Mouse (Mus musculus): ENCODE measurements around the gene Gpsm1. TPM values are rescaled to one million over a fixed set of nuclear protein-coding genes. Genes with fewer than 3 reads are reported as not detected.

Gpsm1 gene
- total RNA-seq, 1 experiment = 13.9 TPM

GRCm38 (mm10) chr2:26387713-26388112, 72.4 kb downstream of the Gpsm1 start:
- Histone ChIP-seq H3K4me3 (ENCODE audit: insufficient read depth in 1 of 2, low read depth in 1 of 2, low read length in 2 of 2, poor library complexity in 1 of 2, severe bottlenecking in 1 of 2) (no peak overlapping the region), H3K9ac (ENCODE audit: insufficient read depth, low read depth, low read length, poor library complexity, severe bottlenecking) (no peak overlapping the region), H3K36me3 (ENCODE audit: control insufficient read depth, insufficient read depth, low read length, poor library complexity, severe bottlenecking) (peaks cover 60% of the 10 kb centered on the region), H3K27ac (ENCODE audit: insufficient read depth, low read depth, low read length, poor library complexity, severe bottlenecking) (no peak overlapping the region), H3K9me3 (ENCODE audit: control insufficient read depth, insufficient read depth, low read depth, low read length) (no peaks in the 10 kb centered on the region), H3K4me1 (ENCODE audit: control insufficient read depth in 2 of 2, insufficient read depth in 2 of 2, low read length in 2 of 2, poor library complexity in 1 of 2) (no peaks in the 10 kb centered on the region)
- in situ Hi-C loops (cut with MboI; ENCODE audit: low sequenced_read_pairs in 2 of 2, unreplicated experiment in 2 of 2) = no loop called here
- no peak for TF ChIP-seq MAFK (IDR thresholded peaks at IDR 0.05; ENCODE audit: insufficient read depth, low read depth, low read length)
- TF ChIP-seq ZNF384 (IDR thresholded peaks at IDR 0.05; ENCODE audit: low read depth, low read length) = no peak
- TF ChIP-seq ZC3H11A (IDR thresholded peaks at IDR 0.05; ENCODE audit: borderline replicate concordance, low read depth, low read length) = no peak
- TF ChIP-seq HCFC1 (IDR thresholded peaks at IDR 0.05; ENCODE audit: borderline replicate concordance, insufficient read depth, low read length) = no peak
- TF ChIP-seq CHD2 (IDR thresholded peaks at IDR 0.05; ENCODE audit: low read depth, low read length) = no peak
- DNase-seq (ENCODE audit: low read depth, low spot score) = no peak

DNA sequence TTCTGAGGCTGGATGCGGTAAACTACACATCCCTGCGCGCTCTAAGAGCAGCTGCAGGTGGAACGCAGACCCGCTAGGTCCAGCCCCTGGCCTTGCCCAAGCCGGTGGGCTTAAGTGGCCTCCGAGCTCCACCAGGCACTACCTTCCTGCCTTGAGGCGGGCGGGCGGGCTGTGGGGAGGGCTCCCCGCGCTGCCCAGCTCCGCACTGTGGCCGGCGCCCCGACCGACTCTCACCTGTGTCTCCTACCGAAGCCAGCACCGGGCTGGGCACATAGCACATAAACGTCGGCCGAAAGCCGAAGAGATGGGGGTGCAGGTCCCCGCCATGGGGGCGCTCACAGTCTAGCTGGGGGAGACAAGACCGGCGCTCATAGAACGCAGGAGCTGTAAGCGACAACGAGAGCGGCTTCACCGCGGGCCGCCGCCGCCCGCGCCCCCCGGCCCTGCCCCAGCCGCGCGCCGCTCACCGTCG, 73.4 kb downstream of the Gpsm1 start:
- peaks cover 60% of the 10 kb centered on the region for H3K36me3 ChIP-seq (ENCODE audit: control insufficient read depth, insufficient read depth, low read length, poor library complexity, severe bottlenecking)
- no peak for DNase-seq (ENCODE audit: low read depth, low spot score)
- TF ChIP-seq ZC3H11A (IDR thresholded peaks at IDR 0.05; ENCODE audit: borderline replicate concordance, low read depth, low read length) (no peak), HCFC1 (IDR thresholded peaks at IDR 0.05; ENCODE audit: borderline replicate concordance, insufficient read depth, low read length) (no peak)

GRCm38 (mm10) chr2:26389154-26389690, 73.9 kb downstream of the Gpsm1 start, which contains the start of the genes Entr1 and Pmpca:
TSS of gene Entr1 (minus strand) at chr2:26389316.
TSS of gene Pmpca (plus strand) at chr2:26389339.
- H3K9ac ChIP-seq (ENCODE audit: insufficient read depth, low read depth, low read length, poor library complexity, severe bottlenecking) = peak within 1 kb of the TSS; percentile 94
- peak; percentile 56 for DNase-seq (ENCODE audit: low read depth, low spot score)
- peaks cover 59% of the 10 kb centered on the region for H3K36me3 ChIP-seq (ENCODE audit: control insufficient read depth, insufficient read depth, low read length, poor library complexity, severe bottlenecking)
- in situ Hi-C loops (cut with MboI; ENCODE audit: low sequenced_read_pairs in 2 of 2, unreplicated experiment in 2 of 2) = no loop called here
- no peaks in the 10 kb centered on the region for H3K4me1 ChIP-seq (ENCODE audit: control insufficient read depth in 2 of 2, insufficient read depth in 2 of 2, low read length in 2 of 2, poor library complexity in 1 of 2)
- peak within 1 kb of the TSS; percentile 42; the same call in 1 of the 2 replicates for H3K27ac ChIP-seq (ENCODE audit: insufficient read depth, low read depth, low read length, poor library complexity, severe bottlenecking)
- peak within 1 kb of the TSS; percentile 93 to 99 for H3K4me3 ChIP-seq (ENCODE audit: insufficient read depth in 1 of 2, low read depth in 1 of 2, low read length in 2 of 2, poor library complexity in 1 of 2, severe bottlenecking in 1 of 2)
- H3K9me3 ChIP-seq (ENCODE audit: control insufficient read depth, insufficient read depth, low read depth, low read length) = no peaks in the 10 kb centered on the region
- TF ChIP-seq ZC3H11A (IDR thresholded peaks at IDR 0.05; ENCODE audit: borderline replicate concordance, low read depth, low read length) (no peak), HCFC1 (IDR thresholded peaks at IDR 0.05; ENCODE audit: borderline replicate concordance, insufficient read depth, low read length) (peak; percentile 56)

More for the DNA sequence above, 73.4 kb downstream of the Gpsm1 start:
- in situ Hi-C loops (cut with MboI; ENCODE audit: low sequenced_read_pairs in 2 of 2, unreplicated experiment in 2 of 2) = no loop called here
- Histone ChIP-seq H3K4me1 (ENCODE audit: control insufficient read depth in 2 of 2, insufficient read depth in 2 of 2, low read length in 2 of 2, poor library complexity in 1 of 2) (no peaks in the 10 kb centered on the region), H3K9me3 (ENCODE audit: control insufficient read depth, insufficient read depth, low read depth, low read length) (no peaks in the 10 kb centered on the region), H3K9ac (ENCODE audit: insufficient read depth, low read depth, low read length, poor library complexity, severe bottlenecking) (peak overlapping the region; percentile 94), H3K4me3 (ENCODE audit: insufficient read depth in 1 of 2, low read depth in 1 of 2, low read length in 2 of 2, poor library complexity in 1 of 2, severe bottlenecking in 1 of 2) (peak overlapping the region; percentile 93 to 99), H3K27ac (ENCODE audit: insufficient read depth, low read depth, low read length, poor library complexity, severe bottlenecking) (no peak overlapping the region)

DNA sequence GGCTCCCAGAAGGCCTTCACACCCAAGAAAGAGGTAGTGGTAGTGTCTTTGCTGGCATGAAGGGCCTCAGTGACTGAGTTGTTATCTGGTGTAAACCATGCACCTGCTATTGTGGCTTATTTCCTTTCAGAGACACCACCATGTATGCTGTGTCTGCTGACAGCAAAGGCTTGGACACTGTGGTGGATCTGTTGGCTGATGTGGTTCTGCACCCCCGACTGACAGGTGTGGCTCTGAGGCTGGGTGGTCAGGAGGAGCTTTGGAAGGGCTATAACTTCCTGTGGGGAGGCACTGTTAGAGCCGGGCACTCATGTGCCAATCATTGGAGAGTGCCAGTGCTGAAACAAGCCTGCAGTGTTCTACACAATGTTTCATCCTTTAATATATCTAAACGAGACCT, 75.6 kb downstream of the Gpsm1 start:
- Histone ChIP-seq H3K9me3 (ENCODE audit: control insufficient read depth, insufficient read depth, low read depth, low read length) (no peaks in the 10 kb centered on the region), H3K9ac (ENCODE audit: insufficient read depth, low read depth, low read length, poor library complexity, severe bottlenecking) (no peak overlapping the region), H3K36me3 (ENCODE audit: control insufficient read depth, insufficient read depth, low read length, poor library complexity, severe bottlenecking) (peaks cover 60% of the 10 kb centered on the region), H3K4me3 (ENCODE audit: insufficient read depth in 1 of 2, low read depth in 1 of 2, low read length in 2 of 2, poor library complexity in 1 of 2, severe bottlenecking in 1 of 2) (no peak overlapping the region), H3K27ac (ENCODE audit: insufficient read depth, low read depth, low read length, poor library complexity, severe bottlenecking) (no peak overlapping the region), H3K4me1 (ENCODE audit: control insufficient read depth in 2 of 2, insufficient read depth in 2 of 2, low read length in 2 of 2, poor library complexity in 1 of 2) (no peaks in the 10 kb centered on the region)
- no peak for DNase-seq (ENCODE audit: low read depth, low spot score)
- in situ Hi-C loops (cut with MboI; ENCODE audit: low sequenced_read_pairs in 2 of 2, unreplicated experiment in 2 of 2) = no loop called here
- no peak for TF ChIP-seq ZNF384 (IDR thresholded peaks at IDR 0.05; ENCODE audit: low read depth, low read length)

GRCm38 (mm10) chr2:26391617-26392016, 76.3 kb downstream of the Gpsm1 start:
- in situ Hi-C loops (cut with MboI; ENCODE audit: low sequenced_read_pairs in 2 of 2, unreplicated experiment in 2 of 2) = no loop called here
- TF ChIP-seq HCFC1 (IDR thresholded peaks at IDR 0.05; ENCODE audit: borderline replicate concordance, insufficient read depth, low read length) (no peak), MAFK (IDR thresholded peaks at IDR 0.05; ENCODE audit: insufficient read depth, low read depth, low read length) (no peak), CHD2 (IDR thresholded peaks at IDR 0.05; ENCODE audit: low read depth, low read length) (no peak), ZC3H11A (IDR thresholded peaks at IDR 0.05; ENCODE audit: borderline replicate concordance, low read depth, low read length) (no peak), ZNF384 (IDR thresholded peaks at IDR 0.05; ENCODE audit: low read depth, low read length) (no peak)
- Histone ChIP-seq H3K27ac (ENCODE audit: insufficient read depth, low read depth, low read length, poor library complexity, severe bottlenecking) (no peak overlapping the region), H3K9ac (ENCODE audit: insufficient read depth, low read depth, low read length, poor library complexity, severe bottlenecking) (no peak overlapping the region), H3K4me3 (ENCODE audit: insufficient read depth in 1 of 2, low read depth in 1 of 2, low read length in 2 of 2, poor library complexity in 1 of 2, severe bottlenecking in 1 of 2) (no peak overlapping the region), H3K36me3 (ENCODE audit: control insufficient read depth, insufficient read depth, low read length, poor library complexity, severe bottlenecking) (peaks cover 58% of the 10 kb centered on the region), H3K9me3 (ENCODE audit: control insufficient read depth, insufficient read depth, low read depth, low read length) (no peaks in the 10 kb centered on the region), H3K4me1 (ENCODE audit: control insufficient read depth in 2 of 2, insufficient read depth in 2 of 2, low read length in 2 of 2, poor library complexity in 1 of 2) (no peaks in the 10 kb centered on the region)
- DNase-seq (ENCODE audit: low read depth, low spot score) = no peak

Other genes starting within 250 kb of the Gpsm1 start
- gene Nacc2, start 192.3 kb upstream of the Gpsm1 start, total RNA-seq (2012; rRNA removed) = 4.8 and 6.0 TPM in 2 replicates
- 0.13 TPM in 1 of 2 replicates, not detected in the other for gene Lhx3, start 107.2 kb upstream of the Gpsm1 start, total RNA-seq (2012; rRNA removed)
- gene Qsox2, start 78.0 kb upstream of the Gpsm1 start, total RNA-seq (2012; rRNA removed) = 32.0 and 59.7 TPM in 2 replicates
- gene Ccdc187, start 21.0 kb upstream of the Gpsm1 start, total RNA-seq (2012; rRNA removed) = 0.18 and 0.90 TPM in 2 replicates
- 6.8 and 8.0 TPM in 2 replicates for gene Dnlz, start 36.6 kb downstream of the Gpsm1 start, total RNA-seq (2012; rRNA removed)
- 0.76 and 1.6 TPM in 2 replicates for gene Card9, start 45.4 kb downstream of the Gpsm1 start, total RNA-seq (2012; rRNA removed)
- gene Snapc4, start 65.1 kb downstream of the Gpsm1 start, total RNA-seq (2012; rRNA removed) = 79.2 and 128 TPM in 2 replicates
- 87.8 and 90.4 TPM in 2 replicates for gene Entr1, start 73.8 kb downstream of the Gpsm1 start, total RNA-seq (2012; rRNA removed)
- gene Pmpca, start 73.8 kb downstream of the Gpsm1 start, total RNA-seq (2012; rRNA removed) = 133 and 149 TPM in 2 replicates
- gene Inpp5e, start 93.7 kb downstream of the Gpsm1 start, total RNA-seq (2012; rRNA removed) = 10.4 and 13.6 TPM in 2 replicates
- 47.3 and 62.5 TPM in 2 replicates for gene Sec16a, start 129.7 kb downstream of the Gpsm1 start, total RNA-seq (2012; rRNA removed)
- gene Notch1, start 201.1 kb downstream of the Gpsm1 start, total RNA-seq (2012; rRNA removed) = 34.9 and 77.8 TPM in 2 replicates